Mouse (Mus musculus): ENCODE results near the gene Kpnb1. TPM values are rescaled to one million over a fixed set of nuclear protein-coding genes. Genes with fewer than 3 reads are reported as not detected.
A peak's percentile ranks its signal among the peaks of the same experiment; 100 is the strongest.

The Kpnb1 gene
- 57.3 and 59.2 TPM in 2 replicates for polyA plus RNA-seq (2015; fragmentation: Nextera tagmentation; extraction: Ambion mirVana)

- H3K36me3 ChIP-seq = peaks cover 32% of the 10 kb centered on the region
- H3K4me3 ChIP-seq = peak within 1 kb of the TSS; percentile 87
- peaks cover 38% of the 10 kb centered on the region for H3K4me1 ChIP-seq
- peak within 1 kb of the TSS; percentile 98 for H3K27ac ChIP-seq
- ATAC-seq (ENCODE audit: low FRiP score, low read depth) = peak; percentile 96
- no peaks in the 10 kb centered on the region for H3K9me3 ChIP-seq
- H3K27me3 ChIP-seq = no peaks in the 10 kb centered on the region
- WGBS = under 1% methylated on average over 97 of the region's 101 CpGs
- peak within 1 kb of the TSS; percentile 85 for H3K4me2 ChIP-seq (replicated peaks)
- peak within 1 kb of the TSS; percentile 92 for H3K9ac ChIP-seq
Measured at GRCm38 (mm10) chr11:97187764-97188642, at the start of gene Kpnb1. TSS of gene Kpnb1 (minus strand) at chr11:97187881.

DNA sequence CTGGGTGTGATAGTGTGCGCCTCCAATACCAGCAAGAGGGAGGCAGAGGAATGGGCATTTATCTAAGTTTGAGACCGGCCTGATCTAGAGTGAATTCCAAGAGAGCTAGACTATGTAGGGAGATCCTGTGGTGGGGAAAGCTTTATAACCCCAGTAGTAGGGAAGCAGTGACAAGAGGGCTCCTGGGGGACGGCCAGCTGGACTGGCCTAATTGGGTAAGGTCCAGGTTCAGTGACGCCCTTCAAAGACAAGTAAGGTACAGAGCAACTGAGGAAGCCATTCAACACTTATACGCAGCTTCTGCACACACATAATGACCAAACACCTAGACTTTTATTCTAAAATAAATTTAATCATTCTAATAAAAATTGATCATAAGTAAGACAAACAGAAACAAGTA lies 44.8 kb upstream of the Kpnb1 start:
- no peak overlapping the region for H3K4me3 ChIP-seq
- H3K4me2 ChIP-seq (replicated peaks) = no peak overlapping the region
- H3K4me1 ChIP-seq = no peaks in the 10 kb centered on the region
- H3K27ac ChIP-seq = no peak overlapping the region
- ATAC-seq (ENCODE audit: low FRiP score, low read depth) = no peak
- H3K9ac ChIP-seq = no peak overlapping the region
- H3K36me3 ChIP-seq = peaks cover 82% of the 10 kb centered on the region
- H3K9me3 ChIP-seq = no peaks in the 10 kb centered on the region
- WGBS = 92% methylated on average over 5 of the region's 5 CpGs
- no peaks in the 10 kb centered on the region for H3K27me3 ChIP-seq

- no peak for ATAC-seq (ENCODE audit: low FRiP score, low read depth)
- no peak overlapping the region for H3K4me3 ChIP-seq
- no peaks in the 10 kb centered on the region for H3K9me3 ChIP-seq
- no peak overlapping the region for H3K27ac ChIP-seq
- no peak overlapping the region for H3K9ac ChIP-seq
- WGBS = 88% methylated on average over 2 of the region's 2 CpGs
- H3K4me1 ChIP-seq = no peaks in the 10 kb centered on the region
- peaks cover 84% of the 10 kb centered on the region for H3K36me3 ChIP-seq
- no peak overlapping the region for H3K4me2 ChIP-seq (replicated peaks)
- H3K27me3 ChIP-seq = no peaks in the 10 kb centered on the region
Measured at GRCm38 (mm10) chr11:97229396-97229795, 41.7 kb upstream of the Kpnb1 start.

GRCm38 (mm10) chr11:97228985-97229384 lies 41.3 kb upstream of the Kpnb1 start:
- 93% methylated on average over 7 of the region's 7 CpGs for WGBS
- H3K4me3 ChIP-seq = no peak overlapping the region
- H3K4me2 ChIP-seq (replicated peaks) = no peak overlapping the region
- no peak overlapping the region for H3K9ac ChIP-seq
- peaks cover 81% of the 10 kb centered on the region for H3K36me3 ChIP-seq
- no peak overlapping the region for H3K27ac ChIP-seq
- no peaks in the 10 kb centered on the region for H3K4me1 ChIP-seq
- no peaks in the 10 kb centered on the region for H3K9me3 ChIP-seq
- no peak for ATAC-seq (ENCODE audit: low FRiP score, low read depth)
- H3K27me3 ChIP-seq = no peaks in the 10 kb centered on the region

DNA sequence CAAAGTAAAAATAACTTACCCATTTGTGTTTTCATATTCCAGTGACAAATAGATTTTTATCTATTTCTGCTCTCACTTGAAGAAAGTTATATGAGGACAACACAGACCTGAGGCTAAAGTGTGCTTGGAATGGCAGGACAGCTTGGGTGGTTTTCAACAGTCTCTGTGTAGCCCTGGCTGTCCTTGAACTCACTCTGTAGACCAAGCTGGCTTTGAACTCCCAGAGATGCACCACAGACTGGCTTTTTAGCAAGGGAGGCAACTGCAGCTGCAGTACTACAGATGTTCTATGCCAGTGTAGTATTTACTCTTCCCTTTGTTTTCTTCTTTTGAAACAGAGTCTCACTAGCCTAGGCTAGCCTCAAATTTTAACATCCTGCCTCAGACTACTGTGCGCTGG lies 38.5 kb upstream of the Kpnb1 start:
- ATAC-seq (ENCODE audit: low FRiP score, low read depth) = no peak
- no peak overlapping the region for H3K27ac ChIP-seq
- H3K4me3 ChIP-seq = no peak overlapping the region
- WGBS = 97% methylated on average over 1 of the region's 1 CpGs
- peaks cover 84% of the 10 kb centered on the region for H3K36me3 ChIP-seq
- no peaks in the 10 kb centered on the region for H3K9me3 ChIP-seq
- H3K9ac ChIP-seq = no peak overlapping the region
- H3K27me3 ChIP-seq = no peaks in the 10 kb centered on the region
- H3K4me2 ChIP-seq (replicated peaks) = no peak overlapping the region
- no peaks in the 10 kb centered on the region for H3K4me1 ChIP-seq

DNA sequence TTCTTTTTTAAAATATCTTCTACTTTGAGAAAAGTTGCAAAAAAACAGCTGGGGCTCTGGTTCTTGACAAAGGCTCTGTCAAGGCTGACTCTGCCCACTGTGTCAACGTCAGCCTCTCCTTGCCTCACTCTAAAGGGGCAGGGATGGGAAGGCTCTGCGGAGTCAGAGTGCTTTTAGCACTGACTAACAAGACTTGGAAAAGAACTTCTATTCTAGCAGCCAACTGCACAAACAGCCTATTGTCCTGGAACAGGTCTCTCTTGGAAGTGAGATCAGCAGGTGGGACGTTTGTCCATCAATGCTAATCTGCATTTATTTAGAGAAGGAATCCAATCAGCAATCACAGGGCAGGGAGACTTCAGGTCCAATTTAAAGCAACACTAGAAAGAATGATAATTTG lies 35.8 kb upstream of the Kpnb1 start:
- H3K9me3 ChIP-seq = no peaks in the 10 kb centered on the region
- H3K27me3 ChIP-seq = no peaks in the 10 kb centered on the region
- no peak overlapping the region for H3K27ac ChIP-seq
- ATAC-seq (ENCODE audit: low FRiP score, low read depth) = no peak
- WGBS = 82% methylated on average over 3 of the region's 3 CpGs
- no peak overlapping the region for H3K9ac ChIP-seq
- H3K36me3 ChIP-seq = peaks cover 84% of the 10 kb centered on the region
- H3K4me3 ChIP-seq = no peak overlapping the region
- no peaks in the 10 kb centered on the region for H3K4me1 ChIP-seq
- H3K4me2 ChIP-seq (replicated peaks) = no peak overlapping the region

DNA sequence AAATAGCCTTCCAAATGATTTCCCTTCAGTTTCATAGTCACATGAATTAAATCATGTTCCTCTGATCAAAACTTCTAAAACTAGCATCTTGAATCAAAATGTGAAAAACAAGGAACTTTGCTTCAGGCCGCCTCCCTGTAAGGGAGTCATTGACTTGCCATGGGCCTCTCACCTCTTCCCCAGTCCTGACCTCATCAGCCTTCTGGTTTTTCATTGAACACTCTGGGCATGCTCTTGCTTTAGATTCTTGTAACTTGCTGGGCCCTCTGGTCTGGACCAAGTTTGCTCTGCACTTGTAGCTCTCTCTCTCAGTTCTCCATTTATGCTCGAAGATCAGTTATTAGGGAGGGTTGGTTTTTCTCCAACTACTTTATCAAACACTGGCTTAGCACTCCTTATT lies 33.9 kb upstream of the Kpnb1 start:
- Histone ChIP-seq H3K4me2 (replicated peaks) (no peak overlapping the region), H3K9ac (no peak overlapping the region), H3K4me1 (no peaks in the 10 kb centered on the region), H3K27me3 (no peaks in the 10 kb centered on the region), H3K27ac (no peak overlapping the region), H3K36me3 (peaks cover 85% of the 10 kb centered on the region), H3K4me3 (no peak overlapping the region), H3K9me3 (no peaks in the 10 kb centered on the region)
- 96% methylated on average over 2 of the region's 2 CpGs for WGBS
- no peak for ATAC-seq (ENCODE audit: low FRiP score, low read depth)

- Histone ChIP-seq H3K9ac (no peak overlapping the region), H3K27ac (no peak overlapping the region), H3K36me3 (peaks cover 88% of the 10 kb centered on the region), H3K4me2 (replicated peaks) (no peak overlapping the region), H3K4me1 (no peaks in the 10 kb centered on the region), H3K4me3 (no peak overlapping the region), H3K27me3 (no peaks in the 10 kb centered on the region), H3K9me3 (no peaks in the 10 kb centered on the region)
- 90% methylated on average over 3 of the region's 3 CpGs for WGBS
- no peak for ATAC-seq (ENCODE audit: low FRiP score, low read depth)
Measured at GRCm38 (mm10) chr11:97220211-97220610, 32.5 kb upstream of the Kpnb1 start.

- H3K4me2 ChIP-seq (replicated peaks) = no peak overlapping the region
- no peak overlapping the region for H3K9ac ChIP-seq
- H3K4me1 ChIP-seq = peaks cover 5% of the 10 kb centered on the region; the same call in 1 of the 2 replicates
- H3K9me3 ChIP-seq = no peaks in the 10 kb centered on the region
- no peak overlapping the region for H3K27ac ChIP-seq
- peaks cover 94% of the 10 kb centered on the region for H3K36me3 ChIP-seq
- no peaks in the 10 kb centered on the region for H3K27me3 ChIP-seq
- no peak for ATAC-seq (ENCODE audit: low FRiP score, low read depth)
- no peak overlapping the region for H3K4me3 ChIP-seq
- WGBS = 93% methylated on average over 5 of the region's 5 CpGs
Measured at GRCm38 (mm10) chr11:97214411-97214810, 26.7 kb upstream of the Kpnb1 start.

DNA sequence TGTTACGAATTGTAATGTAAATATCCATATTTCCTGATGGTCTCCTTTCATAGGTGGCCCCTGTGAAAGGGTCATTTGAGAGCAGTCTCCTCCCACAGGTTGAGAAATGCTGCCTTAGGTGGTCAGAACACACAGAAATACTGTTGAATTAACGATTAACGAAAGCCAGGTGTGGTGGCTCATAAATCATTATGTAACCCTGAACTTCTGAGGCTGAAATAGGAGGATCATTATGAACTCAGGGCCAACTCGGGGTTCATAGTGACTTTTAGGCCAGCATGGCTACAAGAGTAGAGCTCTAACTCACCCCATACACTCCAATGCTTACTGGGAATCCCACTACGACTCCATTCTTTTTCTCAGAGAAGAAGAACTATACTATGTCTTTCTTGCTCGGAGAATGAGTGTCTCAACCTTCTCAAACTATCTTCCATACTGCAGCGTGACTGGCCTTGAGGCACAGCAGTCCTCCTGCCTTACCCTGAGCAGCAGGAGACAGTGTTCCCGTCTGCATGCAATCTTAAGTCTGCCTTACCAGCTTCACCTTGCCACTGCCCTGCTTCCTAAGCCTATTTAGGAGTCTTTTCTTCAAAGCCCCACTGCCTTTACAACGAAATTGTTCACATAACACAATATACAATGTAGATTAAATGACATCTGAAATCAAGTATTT lies 23.2 kb upstream of the Kpnb1 start:
- no peak overlapping the region for H3K4me2 ChIP-seq (replicated peaks)
- WGBS = 48% methylated on average over 9 of the region's 9 CpGs
- ATAC-seq (ENCODE audit: low FRiP score, low read depth) = no peak
- peaks cover 87% of the 10 kb centered on the region for H3K36me3 ChIP-seq
- H3K9ac ChIP-seq = no peak overlapping the region
- H3K27me3 ChIP-seq = no peaks in the 10 kb centered on the region
- H3K9me3 ChIP-seq = no peaks in the 10 kb centered on the region
- no peak overlapping the region for H3K4me3 ChIP-seq
- peaks cover 5% of the 10 kb centered on the region; the same call in 1 of the 2 replicates for H3K4me1 ChIP-seq
- no peak overlapping the region for H3K27ac ChIP-seq

GRCm38 (mm10) chr11:97207011-97207422 lies 19.3 kb upstream of the Kpnb1 start:
- H3K9ac ChIP-seq = no peak overlapping the region
- no peak for ATAC-seq (ENCODE audit: low FRiP score, low read depth)
- H3K9me3 ChIP-seq = no peaks in the 10 kb centered on the region
- WGBS = 73% methylated on average over 8 of the region's 8 CpGs
- peaks cover 5% of the 10 kb centered on the region; the same call in 1 of the 2 replicates for H3K4me1 ChIP-seq
- H3K36me3 ChIP-seq = peaks cover 53% of the 10 kb centered on the region
- no peak overlapping the region for H3K4me3 ChIP-seq
- no peak overlapping the region for H3K4me2 ChIP-seq (replicated peaks)
- H3K27me3 ChIP-seq = no peaks in the 10 kb centered on the region
- no peak overlapping the region for H3K27ac ChIP-seq

DNA sequence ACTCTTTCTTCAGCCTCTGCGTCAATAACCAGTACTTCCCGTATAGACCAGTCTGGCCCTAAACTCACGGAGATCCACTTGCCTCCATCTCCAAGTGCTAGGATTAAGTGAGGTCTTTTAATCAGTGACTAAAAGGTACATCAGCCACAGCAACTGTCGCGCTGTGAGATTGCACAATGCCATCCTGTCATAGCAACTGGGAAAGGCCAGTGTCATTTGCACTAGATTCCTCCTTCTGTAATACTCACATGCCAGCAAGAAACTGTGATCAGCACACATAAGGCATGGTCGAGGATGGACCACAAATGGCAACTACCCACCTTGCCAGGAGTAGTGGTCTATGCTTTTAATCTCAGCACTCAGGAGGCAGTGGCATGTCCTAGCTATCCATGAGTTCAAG lies 11.8 kb upstream of the Kpnb1 start:
- Histone ChIP-seq H3K36me3 (peaks cover 2% of the 10 kb centered on the region; the same call in 1 of the 2 replicates), H3K4me2 (replicated peaks) (no peak overlapping the region), H3K9me3 (0 out of 2 replicates have a peak, but pooled peaks cover 6% of the 10 kb centered on the region), H3K27ac (no peak overlapping the region), H3K4me1 (no peaks in the 10 kb centered on the region), H3K27me3 (no peaks in the 10 kb centered on the region), H3K4me3 (no peak overlapping the region), H3K9ac (no peak overlapping the region)
- WGBS = 86% methylated on average over 6 of the region's 6 CpGs
- ATAC-seq (ENCODE audit: low FRiP score, low read depth) = no peak

All from limb, embryonic 13.5 days (tissue).